Mouse (Mus musculus): ENCODE results near the gene Arid2. TPM values are rescaled to one million over a fixed set of nuclear protein-coding genes. Genes with fewer than 3 reads are reported as not detected.

Arid2 gene
- polyA plus RNA-seq, 1 experiment from 2014 or later, result 47.4 TPM

- WGBS, result 98% methylated on average over 6 of the region's 6 CpGs
- DNase-seq (ENCODE audit: low spot score), result no peak
- no peak for ATAC-seq (replicated peaks; ENCODE audit: low FRiP score)
- H3K9me3 ChIP-seq (ENCODE audit: control insufficient read depth, low read length), result no peaks in the 10 kb centered on the region
- no peak overlapping the region for H3K4me2 ChIP-seq (ENCODE audit: low read depth, low read length, severe bottlenecking)
- H3K36me3 ChIP-seq (ENCODE audit: control insufficient read depth, insufficient read depth, low read length), result peaks cover 9% of the 10 kb centered on the region
- no peaks in the 10 kb centered on the region for H3K4me1 ChIP-seq (replicated peaks; ENCODE audit: control insufficient read depth, insufficient read depth, low read length)
- H3K27me3 ChIP-seq (ENCODE audit: control insufficient read depth, insufficient read depth, low read length), result no peaks in the 10 kb centered on the region
- H3K9ac ChIP-seq (ENCODE audit: low read length), result no peak overlapping the region
- H3K4me3 ChIP-seq (ENCODE audit: low read depth, low read length), result no peak overlapping the region
- no peak overlapping the region for H3K27ac ChIP-seq (ENCODE audit: low read depth, low read length)
Measured at GRCm38 (mm10) chr15:96395071-96395470, 107.8 kb downstream of the Arid2 start.

- DNase-seq (ENCODE audit: low spot score) (no peak), ATAC-seq (replicated peaks; ENCODE audit: low FRiP score) (no peak)
- Histone ChIP-seq H3K27ac (ENCODE audit: low read depth, low read length) (no peak overlapping the region), H3K36me3 (ENCODE audit: control insufficient read depth, insufficient read depth, low read length) (peaks cover 6% of the 10 kb centered on the region), H3K9me3 (ENCODE audit: control insufficient read depth, low read length) (no peaks in the 10 kb centered on the region), H3K4me3 (ENCODE audit: low read depth, low read length) (no peak overlapping the region), H3K27me3 (ENCODE audit: control insufficient read depth, insufficient read depth, low read length) (no peaks in the 10 kb centered on the region), H3K9ac (ENCODE audit: low read length) (no peak overlapping the region), H3K4me2 (ENCODE audit: low read depth, low read length, severe bottlenecking) (no peak overlapping the region), H3K4me1 (replicated peaks; ENCODE audit: control insufficient read depth, insufficient read depth, low read length) (no peaks in the 10 kb centered on the region)
- WGBS, result 87% methylated on average over 8 of the region's 8 CpGs
Measured at GRCm38 (mm10) chr15:96396641-96397344, 109.5 kb downstream of the Arid2 start.

GRCm38 (mm10) chr15:96398333-96398732 is 111.0 kb downstream of the Arid2 start:
- Histone ChIP-seq H3K4me2 (ENCODE audit: low read depth, low read length, severe bottlenecking) (no peak overlapping the region), H3K4me3 (ENCODE audit: low read depth, low read length) (no peak overlapping the region), H3K27ac (ENCODE audit: low read depth, low read length) (no peak overlapping the region), H3K4me1 (replicated peaks; ENCODE audit: control insufficient read depth, insufficient read depth, low read length) (no peaks in the 10 kb centered on the region), H3K9ac (ENCODE audit: low read length) (no peak overlapping the region), H3K36me3 (ENCODE audit: control insufficient read depth, insufficient read depth, low read length) (peaks cover 4% of the 10 kb centered on the region; the same call in 1 of the 2 replicates), H3K27me3 (ENCODE audit: control insufficient read depth, insufficient read depth, low read length) (no peaks in the 10 kb centered on the region), H3K9me3 (ENCODE audit: control insufficient read depth, low read length) (no peaks in the 10 kb centered on the region)
- no peak for DNase-seq (ENCODE audit: low spot score)
- ATAC-seq (replicated peaks; ENCODE audit: low FRiP score), result no peak
- WGBS, result 94% methylated on average over 10 of the region's 10 CpGs

- WGBS, result 88% methylated on average over 5 of the region's 5 CpGs
- Histone ChIP-seq H3K27me3 (ENCODE audit: control insufficient read depth, insufficient read depth, low read length) (no peaks in the 10 kb centered on the region), H3K4me1 (replicated peaks; ENCODE audit: control insufficient read depth, insufficient read depth, low read length) (no peaks in the 10 kb centered on the region), H3K27ac (ENCODE audit: low read depth, low read length) (no peak overlapping the region), H3K9ac (ENCODE audit: low read length) (no peak overlapping the region), H3K4me3 (ENCODE audit: low read depth, low read length) (no peak overlapping the region), H3K36me3 (ENCODE audit: control insufficient read depth, insufficient read depth, low read length) (no peaks in the 10 kb centered on the region), H3K9me3 (ENCODE audit: control insufficient read depth, low read length) (no peaks in the 10 kb centered on the region), H3K4me2 (ENCODE audit: low read depth, low read length, severe bottlenecking) (no peak overlapping the region)
- DNase-seq (ENCODE audit: low spot score) (no peak), ATAC-seq (replicated peaks; ENCODE audit: low FRiP score) (no peak)
Measured at GRCm38 (mm10) chr15:96405548-96405947, 118.2 kb downstream of the Arid2 start.

GRCm38 (mm10) chr15:96406253-96406652 is 118.9 kb downstream of the Arid2 start:
- Histone ChIP-seq H3K36me3 (ENCODE audit: control insufficient read depth, insufficient read depth, low read length) (no peaks in the 10 kb centered on the region), H3K4me3 (ENCODE audit: low read depth, low read length) (no peak overlapping the region)
- WGBS, result 84% methylated on average over 4 of the region's 4 CpGs

GRCm38 (mm10) chr15:96407151-96407550 is 119.8 kb downstream of the Arid2 start:
- WGBS, result 90% methylated on average over 2 of the region's 2 CpGs
- H3K9ac ChIP-seq (ENCODE audit: low read length), result no peak overlapping the region
- no peaks in the 10 kb centered on the region for H3K36me3 ChIP-seq (ENCODE audit: control insufficient read depth, insufficient read depth, low read length)
- H3K9me3 ChIP-seq (ENCODE audit: control insufficient read depth, low read length), result no peaks in the 10 kb centered on the region
- DNase-seq (ENCODE audit: low spot score), result no peak
- H3K27me3 ChIP-seq (ENCODE audit: control insufficient read depth, insufficient read depth, low read length), result no peaks in the 10 kb centered on the region
- H3K4me2 ChIP-seq (ENCODE audit: low read depth, low read length, severe bottlenecking), result no peak overlapping the region
- no peaks in the 10 kb centered on the region for H3K4me1 ChIP-seq (replicated peaks; ENCODE audit: control insufficient read depth, insufficient read depth, low read length)
- H3K4me3 ChIP-seq (ENCODE audit: low read depth, low read length), result no peak overlapping the region
- H3K27ac ChIP-seq (ENCODE audit: low read depth, low read length), result no peak overlapping the region
- no peak for ATAC-seq (replicated peaks; ENCODE audit: low FRiP score)

More at GRCm38 (mm10) chr15:96406253-96406652, 118.9 kb downstream of the Arid2 start:
- H3K27me3 ChIP-seq (ENCODE audit: control insufficient read depth, insufficient read depth, low read length), result no peaks in the 10 kb centered on the region
- no peak overlapping the region for H3K9ac ChIP-seq (ENCODE audit: low read length)
- no peaks in the 10 kb centered on the region for H3K4me1 ChIP-seq (replicated peaks; ENCODE audit: control insufficient read depth, insufficient read depth, low read length)
- H3K4me2 ChIP-seq (ENCODE audit: low read depth, low read length, severe bottlenecking), result no peak overlapping the region
- no peaks in the 10 kb centered on the region for H3K9me3 ChIP-seq (ENCODE audit: control insufficient read depth, low read length)
- no peak for ATAC-seq (replicated peaks; ENCODE audit: low FRiP score)
- H3K27ac ChIP-seq (ENCODE audit: low read depth, low read length), result no peak overlapping the region
- no peak for DNase-seq (ENCODE audit: low spot score)

- Histone ChIP-seq H3K27ac (ENCODE audit: low read depth, low read length) (no peak overlapping the region), H3K4me2 (ENCODE audit: low read depth, low read length, severe bottlenecking) (no peak overlapping the region), H3K4me3 (ENCODE audit: low read depth, low read length) (no peak overlapping the region), H3K27me3 (ENCODE audit: control insufficient read depth, insufficient read depth, low read length) (no peaks in the 10 kb centered on the region), H3K9me3 (ENCODE audit: control insufficient read depth, low read length) (no peaks in the 10 kb centered on the region), H3K9ac (ENCODE audit: low read length) (no peak overlapping the region), H3K4me1 (replicated peaks; ENCODE audit: control insufficient read depth, insufficient read depth, low read length) (no peaks in the 10 kb centered on the region), H3K36me3 (ENCODE audit: control insufficient read depth, insufficient read depth, low read length) (no peaks in the 10 kb centered on the region)
- ATAC-seq (replicated peaks; ENCODE audit: low FRiP score), result peak; percentile 44; the same call in 1 of the 2 replicates
- WGBS, result 93% methylated on average over 6 of the region's 6 CpGs
- DNase-seq (ENCODE audit: low spot score), result no peak
Measured at GRCm38 (mm10) chr15:96408717-96409121, 121.4 kb downstream of the Arid2 start.

GRCm38 (mm10) chr15:96418161-96418560 is 130.8 kb downstream of the Arid2 start:
- Histone ChIP-seq H3K9ac (ENCODE audit: low read length) (no peak overlapping the region), H3K4me3 (ENCODE audit: low read depth, low read length) (no peak overlapping the region), H3K4me2 (ENCODE audit: low read depth, low read length, severe bottlenecking) (no peak overlapping the region), H3K36me3 (ENCODE audit: control insufficient read depth, insufficient read depth, low read length) (peaks cover 12% of the 10 kb centered on the region; the same call in 1 of the 2 replicates), H3K4me1 (replicated peaks; ENCODE audit: control insufficient read depth, insufficient read depth, low read length) (no peaks in the 10 kb centered on the region), H3K9me3 (ENCODE audit: control insufficient read depth, low read length) (no peaks in the 10 kb centered on the region), H3K27ac (ENCODE audit: low read depth, low read length) (no peak overlapping the region), H3K27me3 (ENCODE audit: control insufficient read depth, insufficient read depth, low read length) (no peaks in the 10 kb centered on the region)
- DNase-seq (ENCODE audit: low spot score) (no peak), ATAC-seq (replicated peaks; ENCODE audit: low FRiP score) (no peak)
- WGBS, result 95% methylated on average over 12 of the region's 12 CpGs

- H3K9ac ChIP-seq (ENCODE audit: low read length), result no peak overlapping the region
- peaks cover 8% of the 10 kb centered on the region; the same call in 1 of the 2 replicates for H3K36me3 ChIP-seq (ENCODE audit: control insufficient read depth, insufficient read depth, low read length)
- no peak overlapping the region for H3K4me2 ChIP-seq (ENCODE audit: low read depth, low read length, severe bottlenecking)
- 92% methylated on average over 8 of the region's 8 CpGs for WGBS
- no peak for DNase-seq (ENCODE audit: low spot score)
- no peaks in the 10 kb centered on the region for H3K9me3 ChIP-seq (ENCODE audit: control insufficient read depth, low read length)
- H3K27me3 ChIP-seq (ENCODE audit: control insufficient read depth, insufficient read depth, low read length), result no peaks in the 10 kb centered on the region
- H3K4me3 ChIP-seq (ENCODE audit: low read depth, low read length), result no peak overlapping the region
- ATAC-seq (replicated peaks; ENCODE audit: low FRiP score), result no peak
- H3K27ac ChIP-seq (ENCODE audit: low read depth, low read length), result no peak overlapping the region
- H3K4me1 ChIP-seq (replicated peaks; ENCODE audit: control insufficient read depth, insufficient read depth, low read length), result no peaks in the 10 kb centered on the region
Measured at GRCm38 (mm10) chr15:96419920-96420319, 132.6 kb downstream of the Arid2 start.

Data from forebrain, embryonic 11.5 days (tissue).